Mouse (Mus musculus): ENCODE measurements around the gene Sptbn1.

DNA sequence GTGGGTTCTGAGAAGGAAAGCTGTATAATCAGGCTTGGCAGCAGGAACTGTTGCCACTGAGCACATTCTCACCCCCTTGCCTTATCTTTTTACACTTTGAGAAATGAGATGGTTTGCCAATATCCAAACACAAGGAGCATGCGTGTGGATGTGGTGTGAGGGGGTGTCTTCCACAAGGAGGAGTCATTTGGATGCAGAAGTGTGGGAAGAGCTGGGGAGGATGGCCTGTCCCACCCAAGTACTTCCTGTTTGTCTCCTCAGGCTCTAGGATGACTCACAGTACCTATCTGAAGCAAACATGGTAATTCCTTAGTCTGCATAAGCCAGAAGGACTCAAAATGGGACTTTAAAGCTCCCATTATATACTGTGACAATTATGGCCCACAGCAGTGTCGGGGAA is 165.4 kb downstream of the Sptbn1 start:
- TF ChIP-seq EP300 (IDR thresholded peaks at IDR 0.05; ENCODE audit: low read depth) = no peak
- TF ChIP-seq CTCF (IDR thresholded peaks at IDR 0.05; ENCODE audit: low read depth) = no peak
